Mouse (Mus musculus): Measurements from ENCODE around the gene Gm21244. TPM values are rescaled to one million over a fixed set of nuclear protein-coding genes. Genes with fewer than 3 reads are reported as not detected.
"Not testable (repeated sequence)": the region's sequence is repeated elsewhere in the genome, so short reads cannot be mapped to it uniquely, and the experiment has no call there.

The Gm21244 gene
- polyA plus RNA-seq (2011; ENCODE audit: insufficient read length, low read depth, missing spikeins): not detected in 2 replicates

DNA sequence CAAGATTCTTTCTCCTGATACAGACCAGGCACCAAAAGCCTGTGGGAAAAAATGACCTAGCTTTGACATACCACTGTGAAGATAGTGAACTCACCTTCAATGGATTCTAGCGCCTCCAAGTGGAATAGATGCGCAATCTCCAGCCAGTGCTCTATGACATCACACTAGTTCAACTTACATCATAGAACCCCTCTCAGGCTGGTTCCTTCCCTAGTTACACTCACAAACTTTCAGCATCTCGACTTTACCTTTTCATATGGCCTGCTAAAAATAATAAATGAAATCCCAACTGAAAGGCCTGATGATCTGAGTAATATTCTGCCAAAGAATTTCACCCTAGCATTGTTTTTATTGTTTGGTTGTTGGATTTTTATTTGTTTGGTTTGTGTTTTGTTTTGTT, at the start of gene Gm21244:
Gene Gm21244, minus strand, starts transcription at position 101 of the 400 bp plus-strand sequence.
- H3K4me1 ChIP-seq (ENCODE audit: control insufficient read depth, insufficient read depth, low read length); H3K27ac ChIP-seq (ENCODE audit: insufficient read depth, low read length); H3K4me3 ChIP-seq (ENCODE audit: insufficient read depth, low read length): not testable (repeated sequence)

Other genes starting within 250 kb of the Gm21244 start
- not detected in 2 replicates for gene Gm28998, start 84.5 kb upstream of the Gm21244 start, polyA plus RNA-seq (2011; ENCODE audit: insufficient read length, low read depth, missing spikeins)
- gene Gm21788, start 235.7 kb upstream of the Gm21244 start, polyA plus RNA-seq (2011; ENCODE audit: insufficient read length, low read depth, missing spikeins): not detected in 2 replicates